Mouse (Mus musculus) cortical plate, adult 2 months (tissue): ENCODE measurements around the gene Plxnb2. TPM values are rescaled to one million over a fixed set of nuclear protein-coding genes. Genes with fewer than 3 reads are reported as not detected.

ENCODE experiments used
- H3K27ac ChIP-seq: fragments of 200-500 bp; 2 replicates; pipeline ENCODE4 v1.5.1; 2012; ENCODE audit warnings: low read length, control low read depth, inconsistent platforms; ENCODE audit not compliant: insufficient read depth
- H3K4me1 ChIP-seq: fragments of 200-500 bp; 2 replicates; pipeline ENCODE4 v1.6.1; 2011; ENCODE audit warnings: low read length; ENCODE audit not compliant: control insufficient read depth, insufficient read depth
- H3K4me3 ChIP-seq: fragments of 200-500 bp; 2 replicates; pipeline ENCODE4 v1.5.1; 2011; ENCODE audit warnings: mild to moderate bottlenecking, low read length, control low read depth; ENCODE audit not compliant: insufficient read depth
- CTCF ChIP-seq: fragments of 200-500 bp; IDR thresholded peaks from 2 replicates; pipeline ENCODE4 v1.5.1; 2011; ENCODE audit warnings: mild to moderate bottlenecking, control low read depth, low read length; ENCODE audit not compliant: insufficient read depth; ENCODE audit errors: extremely low read depth
- POLR2A ChIP-seq: fragments of 200-500 bp; IDR thresholded peaks from 2 replicates; pipeline ENCODE4 v1.6.1; 2011; ENCODE audit warnings: mild to moderate bottlenecking, low read length, control low read depth; ENCODE audit not compliant: insufficient read depth; ENCODE audit errors: extremely low read depth
- polyA plus RNA-seq: library from polyadenylated mRNA; depleted of rRNA; stranded (reverse); fragments of >200 nt; gene quantifications from 2 replicates; pipeline ENCODE4 v1.2.3, GENCODE M21; 2012

Plxnb2 gene
- polyA plus RNA-seq, 1 experiment = 52.9 TPM

DNA sequence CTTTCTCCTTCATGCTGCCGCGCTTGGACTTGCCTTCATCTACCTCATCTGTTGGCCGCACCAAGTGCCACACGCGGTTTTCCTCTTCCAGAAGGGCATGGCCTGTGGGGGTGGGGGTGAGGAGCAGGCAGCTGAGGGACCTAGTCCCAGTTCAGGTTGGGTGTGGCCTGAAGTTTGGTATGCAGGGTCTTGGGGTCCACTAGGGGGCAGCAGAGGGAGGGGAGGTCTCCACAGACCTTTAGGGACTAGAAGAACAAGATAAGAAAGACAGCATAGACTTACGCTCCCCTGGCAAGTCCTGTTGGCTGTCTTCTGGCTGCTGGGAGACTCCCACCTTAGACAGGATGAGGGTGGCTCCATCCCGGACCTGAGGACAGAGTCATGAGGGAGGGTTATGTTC, 22.6 kb downstream of the Plxnb2 start:
- peak; percentile 56 for TF ChIP-seq CTCF
- no peak for TF ChIP-seq POLR2A
- Histone ChIP-seq H3K27ac (no peak overlapping the region), H3K4me1 (no peaks in the 10 kb centered on the region), H3K4me3 (no peak overlapping the region)

DNA sequence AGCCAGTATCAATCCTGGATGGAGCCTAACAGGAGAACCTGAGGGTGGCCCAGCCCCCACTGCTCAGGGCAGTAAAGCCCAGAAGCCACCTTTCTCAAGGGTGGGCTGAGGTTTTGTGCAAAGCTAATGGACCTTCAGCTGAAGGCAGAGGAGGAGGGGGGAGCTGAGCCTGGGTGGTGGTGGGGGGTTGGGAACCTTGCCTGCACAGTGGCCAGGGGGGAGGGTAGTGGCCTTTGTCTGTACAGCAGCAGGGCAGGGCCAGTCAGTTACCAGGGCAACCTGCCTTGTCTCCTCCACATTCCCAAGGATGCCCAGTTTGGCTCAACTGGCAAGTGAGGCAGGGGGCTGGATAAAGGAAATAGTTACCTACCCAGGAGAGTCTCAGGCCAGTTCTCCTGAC, 28.3 kb downstream of the Plxnb2 start:
- no peak for TF ChIP-seq CTCF
- TF ChIP-seq POLR2A = no peak
- H3K4me1 ChIP-seq = 0 out of 2 replicates have a peak, but pooled peaks cover 1% of the 10 kb centered on the region
- no peak overlapping the region for H3K4me3 ChIP-seq
- no peak overlapping the region for H3K27ac ChIP-seq

DNA sequence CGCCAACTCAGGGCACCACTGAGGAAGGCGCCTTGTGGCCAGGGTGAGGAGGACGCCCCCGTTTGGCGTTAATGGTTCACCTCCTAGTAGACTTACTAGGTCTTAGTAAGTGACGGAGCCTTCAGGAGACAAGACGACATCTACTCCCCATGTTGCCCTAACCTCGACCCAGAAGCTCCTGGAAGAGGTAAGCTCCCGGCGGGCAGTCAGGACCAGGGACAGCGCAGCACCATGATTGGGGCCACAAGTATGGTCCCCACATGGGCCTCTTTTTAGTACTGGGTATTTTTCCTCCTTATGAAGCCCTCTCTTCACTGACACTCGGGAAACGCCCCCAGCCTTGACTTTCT, 30.6 kb downstream of the Plxnb2 start:
- TF ChIP-seq POLR2A = no peak
- Histone ChIP-seq H3K4me3 (peak overlapping the region; percentile 80; the same call in 1 of the 2 replicates), H3K27ac (no peak overlapping the region), H3K4me1 (peaks cover 3% of the 10 kb centered on the region)

DNA sequence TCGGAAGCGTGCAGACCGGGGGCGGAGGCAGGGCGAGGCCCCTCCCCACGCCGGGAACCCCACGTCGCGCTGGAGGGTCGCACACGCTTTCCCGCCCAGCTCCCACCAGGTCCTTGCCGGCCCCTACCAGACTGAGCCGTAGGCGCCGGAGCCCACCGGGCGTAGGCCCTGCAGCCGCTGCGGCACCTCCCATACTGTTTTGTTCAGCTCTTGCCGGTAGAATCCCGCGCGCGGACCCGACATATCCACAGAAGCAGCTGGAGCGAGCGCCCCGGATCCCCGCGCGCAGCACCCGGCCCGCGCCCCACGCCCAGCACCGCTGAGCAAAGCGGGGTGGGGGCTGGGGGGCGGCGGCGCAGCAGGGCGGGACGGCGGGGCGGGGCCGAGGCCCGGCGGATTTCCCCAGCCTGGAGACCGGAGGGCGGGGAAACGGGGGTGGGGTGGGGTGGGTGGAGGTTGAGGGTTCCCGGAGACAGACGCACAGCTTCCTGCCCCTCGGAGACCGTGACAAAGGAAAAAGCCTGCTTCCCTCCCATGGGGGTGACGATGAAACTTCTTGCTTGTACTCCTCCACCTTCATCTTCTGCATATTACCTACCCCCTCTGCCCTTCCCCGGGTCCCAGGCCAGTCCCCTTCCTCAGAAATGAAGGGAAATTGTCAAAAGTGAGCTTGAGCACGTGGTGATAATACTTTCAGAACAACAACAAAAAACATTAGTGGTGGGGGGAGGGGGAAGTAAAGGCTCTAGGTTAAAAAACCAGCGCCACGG, 31.1 kb downstream of the Plxnb2 start, which contains the start of gene Mapk11:
Mapk11 (minus strand) TSS at position 358 of the 770 bp plus-strand sequence.
- Histone ChIP-seq H3K27ac (peak within 1 kb of the TSS; percentile 78; the same call in 1 of the 2 replicates), H3K4me1 (peaks cover 3% of the 10 kb centered on the region), H3K4me3 (peak within 1 kb of the TSS; percentile 80)
- no peak for TF ChIP-seq POLR2A
- TF ChIP-seq CTCF = no peak

DNA sequence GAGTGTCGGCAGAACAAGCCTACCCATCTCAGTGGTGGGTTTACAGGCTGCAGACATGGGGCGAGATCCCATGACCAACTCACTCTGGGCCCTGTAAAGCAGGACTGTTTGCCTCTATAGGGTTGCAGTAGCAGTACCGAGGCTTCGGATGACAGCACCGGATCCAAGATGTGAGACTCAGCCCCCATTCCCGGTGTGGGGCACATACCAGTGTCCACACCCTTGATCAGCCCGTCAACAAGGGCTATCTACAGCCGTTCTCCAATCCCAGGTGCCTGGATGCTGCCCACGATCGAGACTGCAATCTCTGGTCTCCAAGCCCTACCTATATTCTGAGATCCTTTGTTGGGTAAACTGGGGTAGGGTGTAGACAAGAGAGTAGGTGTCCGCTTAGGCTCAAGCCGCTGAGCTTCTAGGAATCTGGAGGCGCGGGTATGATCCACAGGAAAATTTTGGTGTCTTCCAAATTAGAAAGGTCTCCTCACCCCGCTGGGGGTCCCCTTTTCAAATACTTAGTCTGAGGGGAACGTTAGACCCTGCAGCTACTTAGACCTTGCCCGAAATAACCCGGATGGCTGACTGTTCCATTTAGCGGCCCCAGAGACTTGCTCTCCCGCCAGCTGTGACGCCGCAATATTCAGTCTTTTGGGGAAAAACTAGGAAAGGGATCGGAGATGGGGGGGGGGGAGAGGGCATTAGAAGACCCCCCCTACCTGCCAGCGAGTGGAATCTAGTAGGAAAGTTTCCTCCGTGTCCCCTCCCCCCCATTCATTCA, 31.9 kb downstream of the Plxnb2 start:
- H3K27ac ChIP-seq = peak overlapping the region; percentile 78; the same call in 1 of the 2 replicates

DNA sequence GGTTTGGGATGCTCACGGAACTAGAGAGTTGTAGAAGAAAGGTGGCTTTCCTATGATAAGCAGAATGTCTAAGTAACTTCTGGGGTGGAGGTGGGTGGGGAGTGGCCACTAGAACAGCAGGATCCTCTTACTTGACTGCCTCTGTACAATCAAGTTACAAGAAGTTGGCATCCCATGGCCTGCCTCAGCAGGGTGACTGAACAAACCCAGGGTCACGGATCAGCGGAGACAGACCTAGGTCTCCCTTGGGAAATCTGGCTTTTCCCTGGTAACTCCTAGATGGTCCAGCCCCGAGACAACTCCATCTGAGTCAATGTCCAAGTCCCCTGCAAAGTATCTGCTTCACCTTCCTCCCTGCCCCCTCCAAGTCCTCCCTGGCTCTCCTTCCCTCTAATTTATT, 32.7 kb downstream of the Plxnb2 start:
- Histone ChIP-seq H3K27ac (no peak overlapping the region), H3K4me1 (peaks cover 3% of the 10 kb centered on the region), H3K4me3 (peak overlapping the region; percentile 80)
- TF ChIP-seq CTCF = no peak
- TF ChIP-seq POLR2A = no peak

More for the DNA sequence above, 31.9 kb downstream of the Plxnb2 start:
- TF ChIP-seq POLR2A = no peak
- TF ChIP-seq CTCF = no peak
- Histone ChIP-seq H3K4me1 (peaks cover 3% of the 10 kb centered on the region), H3K4me3 (peak overlapping the region; percentile 80)

DNA sequence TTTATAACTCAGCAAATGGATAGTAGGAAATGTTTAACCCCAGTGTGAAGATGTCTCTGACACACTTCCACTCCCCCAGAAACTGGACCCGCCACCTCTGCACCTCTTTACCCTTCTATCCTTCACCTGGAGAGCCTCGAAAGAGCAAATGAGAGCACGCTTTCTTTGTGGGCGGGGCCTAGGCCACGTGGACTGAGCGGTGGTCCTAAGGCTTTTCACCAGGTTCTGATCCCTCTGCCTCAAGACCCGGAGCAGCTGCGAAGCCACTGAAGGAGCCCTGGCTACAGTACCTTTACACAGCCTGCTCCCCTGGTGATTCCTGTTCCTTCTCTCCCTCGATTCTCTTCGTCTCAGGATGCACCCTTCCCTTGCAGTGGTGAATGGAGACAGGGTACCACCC, 33.1 kb downstream of the Plxnb2 start:
- no peak for TF ChIP-seq CTCF
- Histone ChIP-seq H3K4me3 (peak overlapping the region; percentile 80), H3K27ac (no peak overlapping the region), H3K4me1 (peaks cover 3% of the 10 kb centered on the region)

DNA sequence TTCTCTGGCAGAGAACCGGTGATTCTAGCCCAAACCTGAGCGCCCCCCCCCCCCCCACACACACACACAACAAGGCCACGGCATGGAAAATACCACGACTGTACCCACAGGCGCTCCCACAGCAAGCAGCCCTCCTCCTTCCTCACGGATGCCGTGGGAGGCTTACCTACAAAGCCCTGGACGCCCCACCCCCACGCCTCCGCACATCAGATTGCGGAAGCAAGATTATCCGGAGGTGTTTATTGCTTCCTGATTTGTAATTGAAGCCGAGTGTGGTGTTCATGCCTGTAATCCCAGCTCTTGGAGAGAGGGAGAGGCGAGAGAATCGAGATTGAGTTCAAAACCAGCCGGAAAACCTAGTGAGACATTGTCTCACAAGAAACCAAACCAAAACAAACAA, 33.6 kb downstream of the Plxnb2 start:
- Histone ChIP-seq H3K27ac (no peak overlapping the region), H3K4me3 (peak overlapping the region; percentile 80), H3K4me1 (peaks cover 3% of the 10 kb centered on the region)
- TF ChIP-seq POLR2A (no peak), CTCF (no peak)

DNA sequence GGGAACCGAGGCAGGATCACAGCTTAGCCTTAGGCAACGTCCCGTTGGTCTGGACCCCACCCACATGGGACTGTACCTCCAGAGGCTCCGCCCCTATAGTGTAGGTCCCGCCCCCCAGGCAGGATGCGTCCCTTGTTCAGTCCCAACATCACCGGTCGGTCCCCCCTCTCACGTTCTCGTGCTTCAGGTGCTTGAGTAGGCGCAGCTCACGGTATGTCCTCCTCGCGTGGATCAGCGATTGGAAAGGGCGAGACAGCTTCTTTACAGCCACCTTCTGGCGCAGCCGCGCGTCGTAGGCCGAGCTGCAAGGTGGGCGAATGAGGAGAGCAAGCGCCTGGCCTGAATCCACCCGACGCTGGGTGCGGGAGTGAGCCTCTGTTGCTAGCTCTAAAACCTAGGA, 34.1 kb downstream of the Plxnb2 start:
- H3K27ac ChIP-seq = no peak overlapping the region
- peak overlapping the region; percentile 80 for H3K4me3 ChIP-seq
- no peak for TF ChIP-seq POLR2A
- no peak for TF ChIP-seq CTCF
- peaks cover 3% of the 10 kb centered on the region for H3K4me1 ChIP-seq

DNA sequence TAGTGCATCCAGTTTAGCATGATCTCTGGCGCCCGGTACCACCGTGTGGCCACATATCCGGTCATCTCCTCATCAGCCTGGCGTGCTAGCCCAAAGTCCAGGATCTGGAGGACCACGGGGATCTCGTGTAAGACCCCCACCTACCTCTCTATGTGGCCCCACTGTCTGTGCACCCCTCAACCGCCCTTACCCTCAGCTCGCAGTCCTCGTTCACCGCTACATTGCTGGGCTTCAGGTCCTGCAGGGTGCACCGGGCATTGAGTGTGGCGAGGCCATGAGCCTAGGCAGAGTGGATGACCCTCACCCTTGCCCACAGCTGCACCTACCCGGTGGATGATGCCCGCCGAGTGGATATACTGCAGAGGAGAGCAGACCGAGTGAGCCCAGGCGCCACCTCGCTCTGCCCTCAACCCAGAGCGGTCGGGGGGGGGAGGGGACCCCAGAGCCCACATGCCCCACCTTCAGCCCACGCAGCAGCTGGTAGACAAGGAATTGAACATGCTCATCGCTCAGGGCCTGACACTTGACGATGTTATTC, 34.7 kb downstream of the Plxnb2 start:
- TF ChIP-seq CTCF (no peak), POLR2A (no peak)
- Histone ChIP-seq H3K4me1 (peaks cover 3% of the 10 kb centered on the region), H3K4me3 (peak overlapping the region; percentile 80; the same call in 1 of the 2 replicates), H3K27ac (no peak overlapping the region)

DNA sequence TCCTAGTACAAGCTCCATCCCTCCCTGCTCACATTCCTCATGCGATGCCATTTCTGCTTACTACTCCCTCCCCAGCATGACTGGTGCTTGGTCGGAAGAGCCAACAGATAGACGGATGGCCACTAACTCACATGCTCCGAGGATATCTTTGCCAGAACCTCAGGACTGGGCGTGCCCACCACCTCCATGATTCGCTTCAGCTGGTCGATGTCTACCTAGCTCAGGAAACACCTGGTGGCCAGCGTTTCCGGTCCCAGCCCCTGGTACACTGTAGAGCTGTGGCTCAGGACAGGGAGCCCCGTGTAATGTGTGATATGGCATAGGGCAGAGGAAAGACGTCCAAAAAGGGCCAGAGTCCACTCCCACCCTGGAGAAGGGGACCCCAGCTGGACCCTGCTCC, 35.6 kb downstream of the Plxnb2 start:
- H3K27ac ChIP-seq = no peak overlapping the region
- H3K4me3 ChIP-seq = no peak overlapping the region
- no peak for TF ChIP-seq POLR2A
- peaks cover 3% of the 10 kb centered on the region for H3K4me1 ChIP-seq
